Mouse (Mus musculus): ENCODE results near the gene Mob3b.

DNA sequence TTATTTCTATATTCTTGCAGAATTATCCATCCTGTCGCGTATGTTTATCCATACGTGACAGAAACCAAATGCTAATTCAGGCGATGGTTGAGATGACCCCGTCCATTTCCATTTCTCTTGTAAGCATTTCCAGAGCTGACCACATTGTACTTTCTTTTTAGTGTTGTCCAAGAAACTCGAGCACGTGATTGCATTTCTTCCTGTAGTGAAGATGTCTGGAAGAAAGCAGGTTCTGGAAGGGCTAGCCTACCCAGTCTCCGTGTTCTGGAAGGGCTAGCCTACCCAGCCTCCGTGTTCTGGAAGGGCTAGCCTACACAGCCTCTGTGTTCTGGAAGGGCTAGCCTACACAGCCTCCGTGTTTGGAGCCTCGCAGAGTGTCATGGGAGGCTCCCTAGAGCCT, 33.3 kb downstream of the Mob3b start:
- no peak for TF ChIP-seq CTCF (IDR thresholded peaks at IDR 0.05; ENCODE audit: low read depth, low read length)
- no peak for TF ChIP-seq POLR2A (IDR thresholded peaks at IDR 0.05; ENCODE audit: insufficient read depth, low read length)

Measured in ES-Bruce4 (cell line).